Mouse (Mus musculus): Measurements from ENCODE around the gene Ccdc189.

GRCm38 (mm10) chr7:127616881-127617280 lies 28.5 kb upstream of the Ccdc189 start:
- TF ChIP-seq MAX (IDR thresholded peaks at IDR 0.05; ENCODE audit: low read length) (no peak), EP300 (IDR thresholded peaks at IDR 0.05; ENCODE audit: low read depth in 1 of 2, low read length in 2 of 2) (no peak), CTCF (IDR thresholded peaks at IDR 0.05 in 2 of 3, conservative IDR thresholded peaks at IDR 0.05 in 1 of 3; ENCODE audit: control insufficient read depth in 1 of 3, insufficient read depth in 1 of 3, low read depth in 2 of 3, low read length in 3 of 3, poor library complexity in 1 of 3, severe bottlenecking in 1 of 3) (no peak), GATA1 (IDR thresholded peaks at IDR 0.05; ENCODE audit: low read depth, low read length) (no peak), ZMIZ1 (IDR thresholded peaks at IDR 0.05; ENCODE audit: low read depth, low read length) (no peak), USF1 (IDR thresholded peaks at IDR 0.05; ENCODE audit: low read depth, low read length) (no peak)
